Mouse (Mus musculus): ENCODE measurements around the gene Jag2. TPM values are rescaled to one million over a fixed set of nuclear protein-coding genes. Genes with fewer than 3 reads are reported as not detected.

Gene Jag2
- 0.57 and 0.64 TPM in 2 replicates for polyA plus RNA-seq (2016; fragmentation: Nextera tagmentation; extraction: Ambion mirVana)

DNA sequence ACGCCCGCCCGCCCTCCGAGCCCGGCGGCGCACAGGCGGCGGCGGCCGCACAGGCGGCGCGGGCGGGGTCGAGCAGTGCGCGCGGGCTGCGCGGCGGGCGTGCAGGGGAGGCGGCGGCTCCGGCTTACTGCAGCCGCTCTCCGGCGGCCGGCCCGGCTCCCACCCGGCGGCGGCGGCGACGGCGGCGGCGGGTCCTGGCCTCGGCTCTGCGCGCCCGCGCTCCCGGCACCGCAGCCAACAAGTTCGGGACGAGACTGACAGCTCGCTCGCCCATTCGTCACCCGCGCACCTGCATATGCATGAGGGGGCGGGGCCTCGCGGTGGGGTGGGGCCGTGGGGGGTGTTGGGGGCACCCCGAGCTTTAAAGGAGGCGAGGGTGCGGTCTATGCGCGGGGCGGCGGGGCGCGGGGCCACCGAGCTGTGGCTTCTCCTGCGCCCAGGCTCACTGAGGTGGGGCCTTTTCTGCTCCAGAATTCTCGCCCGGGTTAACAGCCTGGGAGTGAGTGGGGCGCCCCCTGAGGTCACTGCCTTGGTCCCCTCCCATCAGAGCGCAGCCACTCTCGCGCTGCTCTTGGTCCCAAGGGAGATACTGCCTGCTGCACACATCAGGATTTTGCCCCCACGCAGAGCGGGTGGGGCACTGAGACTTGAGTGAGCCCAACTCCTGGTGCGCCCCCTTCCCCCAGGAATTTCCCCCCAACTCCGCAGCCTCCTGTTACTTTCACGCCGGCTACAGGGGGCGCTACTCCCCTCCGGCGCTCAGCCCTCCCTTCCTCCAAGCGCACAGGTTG, at the start of gene Jag2:
Gene Jag2, minus strand, starts transcription at position 215 of the 791 bp plus-strand sequence.
- peaks cover 85% of the 10 kb centered on the region for H3K27me3 ChIP-seq (replicated peaks)
- ATAC-seq, result peak; percentile 22; the same call in 1 of the 2 replicates
- H3K4me3 ChIP-seq, result peak within 1 kb of the TSS; percentile 53
- H3K9ac ChIP-seq, result 0 out of 2 replicates have a peak within 1 kb of the TSS, but pooled peaks have one; percentile 22
- H3K4me1 ChIP-seq, result peaks cover 23% of the 10 kb centered on the region
- 1% methylated on average over 75 of the region's 85 CpGs for whole genome bisulfite sequencing (ENCODE audit: insufficient replicate concordance)
- H3K27ac ChIP-seq, result no peak within 1 kb of the TSS
- H3K9me3 ChIP-seq (replicated peaks), result no peaks in the 10 kb centered on the region
- H3K36me3 ChIP-seq, result no peaks in the 10 kb centered on the region
- H3K4me2 ChIP-seq, result peak within 1 kb of the TSS; percentile 72

DNA sequence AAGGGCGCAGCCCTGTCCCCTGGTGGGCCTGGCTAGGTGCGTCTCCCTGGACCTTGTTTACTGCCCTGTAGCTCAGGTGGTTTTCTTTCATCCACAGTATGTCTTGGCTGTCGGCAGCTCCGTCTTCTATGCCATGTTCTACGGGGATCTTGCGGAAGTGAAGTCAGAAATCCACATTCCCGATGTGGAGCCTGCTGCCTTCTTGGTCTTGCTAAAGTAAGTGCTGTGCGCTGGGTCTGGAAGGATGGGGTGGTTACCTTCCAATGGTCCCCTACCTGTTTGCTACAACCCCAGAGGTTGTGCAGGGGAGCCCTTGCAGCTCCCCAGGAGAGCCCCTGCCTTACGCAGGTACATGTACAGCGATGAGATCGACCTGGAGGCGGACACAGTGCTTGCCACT, 47.6 kb upstream of the Jag2 start:
- Histone ChIP-seq H3K27me3 (replicated peaks) (no peaks in the 10 kb centered on the region), H3K36me3 (peaks cover 77% of the 10 kb centered on the region), H3K4me3 (peak overlapping the region; percentile 75), H3K4me1 (peaks cover 21% of the 10 kb centered on the region), H3K4me2 (peak overlapping the region; percentile 94), H3K27ac (peak overlapping the region; percentile 81), H3K9ac (peak overlapping the region; percentile 82), H3K9me3 (replicated peaks) (no peaks in the 10 kb centered on the region)
- WGBS (ENCODE audit: insufficient replicate concordance), result 56% methylated on average over 12 of the region's 12 CpGs
- ATAC-seq, result no peak

DNA sequence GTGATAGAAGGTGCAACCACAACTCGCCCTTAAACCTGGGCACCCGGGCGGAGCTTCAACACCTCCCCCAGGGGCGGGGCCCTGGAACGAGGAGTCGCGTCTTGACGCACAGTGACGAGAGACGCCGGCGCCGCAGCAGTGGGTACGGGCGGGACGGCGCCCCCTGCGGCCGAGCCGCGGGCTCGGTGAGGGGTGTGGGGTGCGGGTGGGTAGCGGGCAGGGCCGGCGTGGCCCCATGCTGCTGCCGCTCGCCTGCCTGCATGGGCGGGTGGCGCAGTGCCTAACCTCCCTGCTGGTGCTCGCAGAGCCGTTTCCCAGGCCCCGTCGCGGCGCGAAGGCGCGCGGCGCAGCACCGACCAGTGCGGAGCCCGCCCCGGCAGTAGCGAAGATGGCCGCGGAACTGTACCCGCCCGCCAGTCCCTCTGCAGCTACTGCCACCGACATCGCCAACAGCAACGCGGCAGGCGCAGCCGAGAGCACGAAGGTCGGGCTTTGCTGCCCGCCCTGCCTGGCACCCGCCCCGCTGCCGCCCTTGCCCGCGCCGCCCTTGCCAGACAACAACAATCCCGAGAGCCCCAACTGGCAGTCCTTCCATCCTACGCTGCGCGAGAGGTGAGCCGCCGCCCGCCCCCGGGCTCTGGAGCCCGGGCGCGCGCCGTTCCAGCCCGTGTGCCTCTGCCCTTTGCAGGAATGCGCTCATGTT, 46.9 kb upstream of the Jag2 start, which contains the start of gene Btbd6:
Gene Btbd6, plus strand, starts transcription at position 112 of the 703 bp plus-strand sequence.
- peak within 1 kb of the TSS; percentile 82 for H3K9ac ChIP-seq
- ATAC-seq, result peak; percentile 93
- peaks cover 21% of the 10 kb centered on the region for H3K4me1 ChIP-seq
- no peaks in the 10 kb centered on the region for H3K9me3 ChIP-seq (replicated peaks)
- H3K36me3 ChIP-seq, result peaks cover 77% of the 10 kb centered on the region
- peak within 1 kb of the TSS; percentile 75 for H3K4me3 ChIP-seq
- peak within 1 kb of the TSS; percentile 81 for H3K27ac ChIP-seq
- under 1% methylated on average over 77 of the region's 80 CpGs for WGBS (ENCODE audit: insufficient replicate concordance)
- no peaks in the 10 kb centered on the region for H3K27me3 ChIP-seq (replicated peaks)
- peak within 1 kb of the TSS; percentile 94 for H3K4me2 ChIP-seq

DNA sequence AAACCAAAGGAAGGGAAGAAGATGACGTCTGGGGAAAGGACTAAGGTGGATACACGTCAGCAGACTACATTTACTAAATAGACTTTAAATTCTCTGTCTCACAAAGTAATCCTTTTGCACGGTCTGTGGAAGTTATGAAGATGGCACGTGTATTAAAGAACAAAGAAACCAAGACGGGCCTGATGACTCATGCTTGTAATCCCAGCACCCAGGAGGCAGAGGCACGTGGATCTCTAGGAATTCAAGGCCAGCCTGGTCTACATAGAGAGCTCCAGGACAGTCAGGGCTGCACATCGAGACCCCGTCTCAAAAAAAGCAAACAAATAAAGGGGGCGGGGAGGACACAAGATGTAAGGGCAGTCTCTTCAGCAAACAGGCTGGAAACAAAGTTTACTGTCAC, 45.2 kb upstream of the Jag2 start:
- H3K27ac ChIP-seq, result no peak overlapping the region
- no peak overlapping the region for H3K4me3 ChIP-seq
- no peak overlapping the region for H3K4me2 ChIP-seq
- no peak overlapping the region for H3K9ac ChIP-seq
- ATAC-seq, result no peak
- H3K9me3 ChIP-seq (replicated peaks), result no peaks in the 10 kb centered on the region
- no peaks in the 10 kb centered on the region for H3K27me3 ChIP-seq (replicated peaks)
- peaks cover 76% of the 10 kb centered on the region for H3K36me3 ChIP-seq
- WGBS (ENCODE audit: insufficient replicate concordance), result 76% methylated on average over 9 of the region's 9 CpGs
- H3K4me1 ChIP-seq, result peaks cover 21% of the 10 kb centered on the region

DNA sequence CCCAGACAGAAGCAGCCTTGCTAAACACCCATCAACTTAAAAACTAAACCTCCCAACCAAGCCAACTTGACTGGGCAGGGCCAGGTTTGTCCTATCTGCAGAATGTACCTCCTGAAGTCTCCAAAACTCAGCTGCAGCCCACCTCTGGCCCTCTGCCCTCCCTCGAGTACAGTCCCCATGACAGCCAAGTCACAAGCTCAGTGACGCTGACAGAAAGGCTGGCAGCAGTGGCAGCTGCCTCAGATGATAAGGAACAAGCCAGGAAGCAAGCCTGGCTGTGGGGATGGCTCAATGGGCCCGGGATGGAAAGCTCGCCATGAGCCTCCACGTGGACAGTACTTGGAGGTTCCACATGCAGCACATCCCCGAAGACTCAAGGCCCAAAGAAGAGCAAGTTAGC, 40.0 kb upstream of the Jag2 start:
- Histone ChIP-seq H3K4me3 (no peak overlapping the region), H3K27ac (no peak overlapping the region), H3K9ac (no peak overlapping the region), H3K36me3 (peaks cover 99% of the 10 kb centered on the region), H3K4me1 (no peaks in the 10 kb centered on the region), H3K9me3 (replicated peaks) (no peaks in the 10 kb centered on the region), H3K27me3 (replicated peaks) (no peaks in the 10 kb centered on the region), H3K4me2 (no peak overlapping the region)
- 0 out of 2 replicates have a peak, but pooled peaks have one; percentile 22 for ATAC-seq
- WGBS (ENCODE audit: insufficient replicate concordance), result 52% methylated on average over 6 of the region's 6 CpGs

DNA sequence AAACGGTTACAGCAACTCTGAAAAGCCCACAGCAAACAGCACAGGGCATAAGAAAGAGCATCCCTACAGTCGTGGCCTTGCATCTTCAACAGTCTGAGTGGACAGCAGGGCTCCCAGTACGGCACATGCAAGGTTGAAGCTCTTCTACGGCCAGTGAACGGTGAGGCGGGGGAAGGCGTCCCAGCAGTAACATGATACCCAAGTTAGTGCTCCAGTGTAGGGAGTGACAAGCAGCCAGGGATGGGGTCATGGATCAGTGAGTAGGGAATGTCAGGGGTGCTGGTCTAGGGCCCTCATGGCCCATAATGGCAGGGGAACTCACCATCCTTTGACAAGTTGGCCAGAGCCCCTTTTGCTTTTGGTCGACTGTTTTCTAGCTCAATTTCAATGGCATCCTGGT, 39.4 kb upstream of the Jag2 start:
- no peak for ATAC-seq
- WGBS (ENCODE audit: insufficient replicate concordance), result 75% methylated on average over 8 of the region's 8 CpGs

DNA sequence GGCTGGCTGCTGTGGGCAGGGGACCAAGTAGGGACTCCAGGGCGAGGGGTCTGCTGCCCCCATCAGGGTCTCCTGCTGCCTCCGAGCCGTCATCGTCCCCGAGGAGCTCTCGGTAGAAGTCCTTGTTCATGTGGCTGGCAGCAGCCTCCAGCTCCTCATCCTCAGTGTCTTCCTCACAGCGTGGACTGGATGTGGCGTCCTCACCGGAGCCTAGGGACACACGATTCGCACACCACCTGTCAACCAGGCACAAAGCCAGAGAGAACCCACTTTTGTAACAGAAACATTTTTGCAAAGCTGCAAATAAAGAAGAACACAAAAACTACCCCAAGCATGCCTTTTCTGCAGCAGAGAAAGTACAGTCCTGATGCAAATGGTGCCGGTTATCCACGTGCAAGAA, 36.2 kb upstream of the Jag2 start:
- Histone ChIP-seq H3K9me3 (replicated peaks) (no peaks in the 10 kb centered on the region), H3K27me3 (replicated peaks) (no peaks in the 10 kb centered on the region), H3K4me2 (no peak overlapping the region), H3K27ac (no peak overlapping the region), H3K9ac (no peak overlapping the region), H3K4me1 (no peaks in the 10 kb centered on the region), H3K4me3 (no peak overlapping the region), H3K36me3 (peaks cover 99% of the 10 kb centered on the region)
- no peak for ATAC-seq
- 86% methylated on average over 13 of the region's 13 CpGs for whole genome bisulfite sequencing (ENCODE audit: insufficient replicate concordance)

More for the DNA sequence above, 39.4 kb upstream of the Jag2 start:
- no peaks in the 10 kb centered on the region for H3K4me1 ChIP-seq
- H3K9me3 ChIP-seq (replicated peaks), result no peaks in the 10 kb centered on the region
- H3K27me3 ChIP-seq (replicated peaks), result no peaks in the 10 kb centered on the region
- no peak overlapping the region for H3K27ac ChIP-seq
- no peak overlapping the region for H3K9ac ChIP-seq
- H3K4me3 ChIP-seq, result no peak overlapping the region
- no peak overlapping the region for H3K4me2 ChIP-seq
- H3K36me3 ChIP-seq, result peaks cover 99% of the 10 kb centered on the region

DNA sequence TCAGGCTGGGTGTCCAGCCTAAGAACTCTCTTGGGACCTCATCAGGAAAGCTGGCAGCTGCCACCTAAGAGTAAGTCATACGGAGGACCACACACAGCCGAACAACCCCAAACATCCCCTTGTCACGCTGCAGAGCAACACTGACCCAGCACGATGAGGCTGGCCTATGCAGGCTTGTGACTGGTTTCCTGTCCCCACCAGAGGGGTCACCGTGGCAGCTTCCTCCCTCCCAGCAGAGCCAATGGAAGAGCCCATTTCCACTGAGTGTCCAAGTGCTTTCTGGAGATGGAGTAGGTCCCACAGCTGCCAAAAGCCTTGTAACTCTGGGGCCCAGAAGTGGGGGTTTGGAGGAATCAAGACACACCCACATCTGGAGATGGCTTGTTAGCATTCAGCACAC, 32.3 kb upstream of the Jag2 start:
- Histone ChIP-seq H3K27me3 (replicated peaks) (no peaks in the 10 kb centered on the region), H3K9me3 (replicated peaks) (no peaks in the 10 kb centered on the region), H3K27ac (no peak overlapping the region), H3K9ac (no peak overlapping the region), H3K4me3 (no peak overlapping the region), H3K4me1 (no peaks in the 10 kb centered on the region), H3K36me3 (peaks cover 83% of the 10 kb centered on the region), H3K4me2 (no peak overlapping the region)
- ATAC-seq, result no peak
- 77% methylated on average over 5 of the region's 5 CpGs for WGBS (ENCODE audit: insufficient replicate concordance)

DNA sequence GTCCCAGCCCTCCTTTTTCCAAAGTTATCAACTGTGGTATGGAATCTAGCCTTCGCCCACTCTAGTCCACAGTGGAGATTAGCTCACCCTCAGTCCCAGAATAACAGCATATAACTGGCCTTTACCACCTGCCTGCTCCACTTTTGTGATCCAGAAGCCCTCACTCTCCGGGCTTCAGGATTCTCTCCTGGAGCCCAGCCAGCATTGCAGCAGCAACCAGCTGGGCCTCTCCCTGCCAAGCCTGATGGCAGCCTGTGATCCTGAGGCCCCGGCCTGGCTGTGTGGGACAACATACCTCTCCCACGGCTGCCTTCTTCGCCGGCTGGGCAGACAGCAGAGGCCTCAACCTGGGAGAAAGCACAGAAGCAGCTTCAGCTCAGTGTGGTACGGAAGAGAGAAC, 31.9 kb upstream of the Jag2 start:
- no peak overlapping the region for H3K4me2 ChIP-seq
- H3K27me3 ChIP-seq (replicated peaks), result no peaks in the 10 kb centered on the region
- H3K4me3 ChIP-seq, result no peak overlapping the region
- H3K27ac ChIP-seq, result no peak overlapping the region
- no peaks in the 10 kb centered on the region for H3K9me3 ChIP-seq (replicated peaks)
- peaks cover 79% of the 10 kb centered on the region for H3K36me3 ChIP-seq
- no peaks in the 10 kb centered on the region for H3K4me1 ChIP-seq
- 88% methylated on average over 7 of the region's 7 CpGs for WGBS (ENCODE audit: insufficient replicate concordance)
- H3K9ac ChIP-seq, result no peak overlapping the region
- no peak for ATAC-seq

DNA sequence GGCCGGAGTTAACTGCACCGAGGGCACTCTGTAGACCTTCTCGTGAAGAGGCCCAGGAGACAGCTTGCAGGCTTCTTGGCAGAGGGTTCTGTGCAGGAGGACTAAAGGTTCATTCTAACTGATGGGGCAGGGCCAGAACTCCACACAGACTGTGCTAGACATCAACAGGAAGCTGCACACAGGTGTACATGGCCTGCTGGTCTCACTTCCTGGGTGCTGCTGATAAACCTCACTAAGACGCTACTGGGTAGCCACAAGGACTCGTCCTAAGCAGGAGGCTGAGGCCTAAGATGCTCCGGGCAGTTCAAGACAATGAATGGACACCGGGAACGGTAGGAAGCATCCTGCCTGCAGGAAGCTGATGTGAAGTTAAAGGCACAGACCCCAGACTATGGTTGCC, 29.8 kb upstream of the Jag2 start:
- ATAC-seq, result no peak
- Histone ChIP-seq H3K4me1 (peaks cover 3% of the 10 kb centered on the region; the same call in 1 of the 2 replicates), H3K4me2 (no peak overlapping the region), H3K36me3 (peaks cover 58% of the 10 kb centered on the region), H3K4me3 (no peak overlapping the region), H3K27me3 (replicated peaks) (no peaks in the 10 kb centered on the region), H3K9me3 (replicated peaks) (no peaks in the 10 kb centered on the region), H3K9ac (no peak overlapping the region), H3K27ac (0 out of 2 replicates have a peak overlapping the region, but pooled peaks have one; percentile 12)
- WGBS (ENCODE audit: insufficient replicate concordance), result 75% methylated on average over 8 of the region's 8 CpGs

DNA sequence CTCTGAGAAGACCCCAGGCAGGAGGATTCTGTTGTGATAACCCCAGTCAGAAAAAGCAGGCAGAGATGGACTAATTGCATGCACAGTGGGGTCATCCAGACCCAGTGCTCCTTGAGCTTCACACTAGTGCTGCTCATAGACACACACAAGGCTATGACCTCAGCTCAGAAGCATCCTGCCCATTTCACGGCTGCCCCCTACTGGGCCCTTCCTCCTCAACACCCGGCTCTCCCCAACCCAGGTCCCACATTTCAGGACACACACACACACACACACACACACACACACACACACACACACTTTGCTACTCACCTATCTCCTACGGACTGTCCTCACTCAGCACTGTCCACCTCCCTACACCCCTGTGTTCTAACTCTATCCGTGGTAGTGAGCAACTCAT, 28.7 kb upstream of the Jag2 start:
- H3K4me3 ChIP-seq, result no peak overlapping the region
- H3K36me3 ChIP-seq, result peaks cover 47% of the 10 kb centered on the region
- no peak overlapping the region for H3K27ac ChIP-seq
- no peak for ATAC-seq
- H3K27me3 ChIP-seq (replicated peaks), result no peaks in the 10 kb centered on the region
- H3K4me2 ChIP-seq, result no peak overlapping the region
- H3K9ac ChIP-seq, result no peak overlapping the region
- 36% methylated on average over 4 of the region's 4 CpGs for WGBS (ENCODE audit: insufficient replicate concordance)
- H3K4me1 ChIP-seq, result peaks cover 3% of the 10 kb centered on the region; the same call in 1 of the 2 replicates
- H3K9me3 ChIP-seq (replicated peaks), result no peaks in the 10 kb centered on the region

DNA sequence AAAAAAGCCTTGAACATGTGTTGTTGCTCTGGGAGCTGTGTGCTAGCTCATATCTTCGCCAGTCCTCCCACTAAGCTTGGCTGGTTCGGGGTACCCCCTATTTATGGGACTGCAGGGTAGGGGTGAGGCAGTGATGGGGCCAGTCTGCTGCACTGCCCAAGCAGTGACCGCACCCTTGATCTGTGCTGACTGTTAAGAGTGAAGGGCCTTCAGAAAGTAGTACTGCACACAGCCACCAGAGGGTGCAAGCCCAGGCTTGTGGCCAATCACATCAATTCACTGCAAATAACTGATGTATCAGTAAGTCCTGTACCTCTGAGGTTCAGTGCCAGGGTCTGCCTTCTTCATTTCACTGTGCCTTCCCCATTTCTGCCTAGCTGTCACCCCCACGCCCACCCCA, 26.2 kb upstream of the Jag2 start:
- no peaks in the 10 kb centered on the region for H3K9me3 ChIP-seq (replicated peaks)
- peak; percentile 67 for ATAC-seq
- H3K4me2 ChIP-seq, result no peak overlapping the region
- H3K27ac ChIP-seq, result no peak overlapping the region
- H3K36me3 ChIP-seq, result peaks cover 22% of the 10 kb centered on the region
- H3K27me3 ChIP-seq (replicated peaks), result peaks cover 20% of the 10 kb centered on the region
- peaks cover 24% of the 10 kb centered on the region for H3K4me1 ChIP-seq
- H3K4me3 ChIP-seq, result no peak overlapping the region
- H3K9ac ChIP-seq, result no peak overlapping the region
- 38% methylated on average over 4 of the region's 4 CpGs for WGBS (ENCODE audit: insufficient replicate concordance)
